Mouse (Mus musculus) CH12.LX (cell line): ENCODE data around the gene Gm1113. TPM values are rescaled to one million over a fixed set of nuclear protein-coding genes. Genes with fewer than 3 reads are reported as not detected.

Experiments used
- DNase-seq: peaks from one replicate; pipeline ENCODE4 v3.0.0-alpha.2; 2013; ENCODE audit errors: extremely low read depth
- H3K27ac ChIP-seq: 2 replicates; pipeline ENCODE4 v1.5.1; 2012; ENCODE audit warnings: low read depth, mild to moderate bottlenecking, control low read depth, moderate library complexity; ENCODE audit not compliant: insufficient read depth
- H3K27me3 ChIP-seq: replicated peaks from 2 replicates; pipeline ENCODE3; 2012; ENCODE audit warnings: inconsistent platforms
- H3K36me3 ChIP-seq, 2 experiments: replicated peaks in 1 of 2; 2 replicates each; pipeline versions ENCODE3 to v1.6.1; 2012; ENCODE audit warnings: inconsistent platforms in 1 of 2, low read length in 1 of 2, mild to moderate bottlenecking in 1 of 2, mixed read lengths in 1 of 2, moderate library complexity in 1 of 2; ENCODE audit not compliant: control insufficient read depth in 1 of 2, insufficient read depth in 1 of 2
- H3K4me1 ChIP-seq, 2 experiments: 2 replicates each; pipeline ENCODE4 v1.6.1; 2012; ENCODE audit warnings: inconsistent platforms in 1 of 2, moderate library complexity in 1 of 2; ENCODE audit not compliant: insufficient read depth in 2 of 2, control insufficient read depth in 1 of 2
- H3K4me2 ChIP-seq: 2 replicates; pipeline ENCODE4 v1.6.1; 2012; ENCODE audit warnings: low read depth, mild to moderate bottlenecking, control low read depth; ENCODE audit not compliant: poor library complexity, insufficient read depth, severe bottlenecking
- H3K4me3 ChIP-seq, 3 experiments: fragments of 150-350 bp in 1 of 3; sonication (generic) in 1 of 3; replicated peaks in 1 of 3; 2 replicates each; pipeline versions ENCODE3 to v1.5.1; 2011 to 2012; ENCODE audit warnings: low read depth in 2 of 3, low read length in 2 of 3, mild to moderate bottlenecking in 2 of 3, moderate library complexity in 2 of 3, control low read depth in 1 of 3, improper control_type of control experiment in 1 of 3, inconsistent platforms in 1 of 3, mixed read lengths in 1 of 3; ENCODE audit not compliant: poor library complexity in 1 of 3
- H3K79me2 ChIP-seq: replicated peaks from 2 replicates; pipeline ENCODE4 v1.6.1; 2012; ENCODE audit warnings: mild to moderate bottlenecking, moderate library complexity; ENCODE audit not compliant: control insufficient read depth, poor library complexity, insufficient read depth, severe bottlenecking; ENCODE audit errors: extremely low read depth
- H3K9ac ChIP-seq: 2 replicates; pipeline ENCODE4 v1.6.1; 2012; ENCODE audit warnings: low read depth, mild to moderate bottlenecking, control low read depth, moderate library complexity; ENCODE audit not compliant: insufficient read depth
- H3K9me3 ChIP-seq: replicated peaks from 2 replicates; pipeline ENCODE3; 2012; ENCODE audit warnings: low read length, inconsistent platforms, mixed read lengths
- BHLHE40 ChIP-seq: IDR thresholded peaks from 2 replicates; pipeline ENCODE4 v1.6.1; 2011; ENCODE audit warnings: mild to moderate bottlenecking, low read depth, low read length, improper control_type of control experiment
- CHD1 ChIP-seq: IDR thresholded peaks from 2 replicates; pipeline ENCODE4 v1.6.1; 2012; ENCODE audit warnings: low read depth, low read length, improper control_type of control experiment, inconsistent platforms
- CHD2 ChIP-seq: IDR thresholded peaks from 2 replicates; pipeline ENCODE4 v1.6.1; 2011; ENCODE audit warnings: low read length, improper control_type of control experiment
- ETS1 ChIP-seq: conservative IDR thresholded peaks from 2 replicates; pipeline ENCODE4 v1.6.1; 2012; ENCODE audit warnings: low read depth, mild to moderate bottlenecking, inconsistent platforms, low read length, improper control_type of control experiment, moderate library complexity
- HCFC1 ChIP-seq: IDR thresholded peaks from 2 replicates; pipeline ENCODE4 v1.6.1; 2012; ENCODE audit warnings: low read depth, mild to moderate bottlenecking, inconsistent platforms, low read length, improper control_type of control experiment
- IRF4 ChIP-seq: IDR thresholded peaks from 2 replicates; pipeline ENCODE4 v1.6.1; 2014; ENCODE audit warnings: low read depth, mild to moderate bottlenecking, inconsistent platforms, low read length, improper control_type of control experiment
- JUN ChIP-seq: IDR thresholded peaks from 2 replicates; pipeline ENCODE4 v1.6.1; 2011; ENCODE audit warnings: low read depth, mild to moderate bottlenecking, low read length, improper control_type of control experiment, moderate library complexity; ENCODE audit not compliant: insufficient read depth
- JUND ChIP-seq: conservative IDR thresholded peaks from 2 replicates; pipeline ENCODE4 v1.6.1; 2011; ENCODE audit warnings: low read depth, low read length, improper control_type of control experiment
- MAFK ChIP-seq: IDR thresholded peaks from 2 replicates; pipeline ENCODE4 v1.6.1; 2011; ENCODE audit warnings: low read length, improper control_type of control experiment; ENCODE audit not compliant: insufficient replicate concordance
- MAX ChIP-seq: IDR thresholded peaks from 2 replicates; pipeline ENCODE4 v1.6.1; 2011; ENCODE audit warnings: low read length, improper control_type of control experiment
- MEF2A ChIP-seq: IDR thresholded peaks from 2 replicates; pipeline ENCODE4 v1.6.1; 2014; ENCODE audit warnings: low read depth, mild to moderate bottlenecking, inconsistent platforms, low read length, improper control_type of control experiment, borderline replicate concordance
- MYC ChIP-seq: IDR thresholded peaks from 2 replicates; pipeline ENCODE4 v1.6.1; 2011; ENCODE audit warnings: low read depth, mild to moderate bottlenecking, improper control_type of control experiment, low read length
- PAX5 ChIP-seq: IDR thresholded peaks from 2 replicates; pipeline ENCODE4 v1.6.1; 2012; ENCODE audit warnings: low read length, inconsistent platforms, mixed read lengths
- POLR2AphosphoS2 ChIP-seq: IDR thresholded peaks from 2 replicates; pipeline ENCODE4 v1.6.1; 2011; ENCODE audit warnings: low read depth, low read length, improper control_type of control experiment
- RAD21 ChIP-seq: IDR thresholded peaks from 2 replicates; pipeline ENCODE4 v1.6.1; 2011; ENCODE audit warnings: low read depth, mild to moderate bottlenecking, low read length, improper control_type of control experiment, moderate library complexity
- RCOR1 ChIP-seq: conservative IDR thresholded peaks from 2 replicates; pipeline ENCODE4 v1.6.1; 2012; ENCODE audit warnings: low read depth, mild to moderate bottlenecking, inconsistent platforms, low read length, improper control_type of control experiment
- SMC3 ChIP-seq: IDR thresholded peaks from 2 replicates; pipeline ENCODE4 v1.6.1; 2011; ENCODE audit warnings: low read depth, low read length, improper control_type of control experiment
- TBP ChIP-seq: conservative IDR thresholded peaks from 2 replicates; pipeline ENCODE4 v1.6.1; 2011; ENCODE audit warnings: low read depth, low read length, improper control_type of control experiment
- TCF12 ChIP-seq: IDR thresholded peaks from 2 replicates; pipeline ENCODE4 v1.6.1; 2014; ENCODE audit warnings: low read depth, mild to moderate bottlenecking, inconsistent platforms, low read length, improper control_type of control experiment
- UBTF ChIP-seq: IDR thresholded peaks from 2 replicates; pipeline ENCODE4 v1.6.1; 2012; ENCODE audit warnings: low read depth, mild to moderate bottlenecking, inconsistent platforms, low read length, improper control_type of control experiment, moderate library complexity
- USF1 ChIP-seq: IDR thresholded peaks from 2 replicates; pipeline ENCODE4 v1.6.1; 2014; ENCODE audit warnings: low read depth, mild to moderate bottlenecking, inconsistent platforms, low read length, improper control_type of control experiment
- ZKSCAN1 ChIP-seq: IDR thresholded peaks from 2 replicates; pipeline ENCODE4 v1.6.1; 2012; ENCODE audit warnings: low read depth, inconsistent platforms, low read length, improper control_type of control experiment, borderline replicate concordance
- ZMIZ1 ChIP-seq: IDR thresholded peaks from 2 replicates; pipeline ENCODE4 v1.6.1; 2012; ENCODE audit warnings: low read depth, mild to moderate bottlenecking, inconsistent platforms, low read length, improper control_type of control experiment
- ZNF384 ChIP-seq: IDR thresholded peaks from 2 replicates; pipeline ENCODE4 v1.6.1; 2012; ENCODE audit warnings: low read depth, low read length, improper control_type of control experiment, inconsistent platforms
- dilution Hi-C: fragments of 300-500 bp; cut with MboI; formaldehyde crosslinking; loops from 2 replicates; pipeline ENCODE4 v1.14.3; 2020; ENCODE audit warnings: low sequenced_read_pairs; ENCODE audit not compliant: extremely low pct_unique_long_range_greater_than_20kb, extremely low pct_ligation_motif_present
- in situ Hi-C: fragments of 300-500 bp; cut with MboI; formaldehyde crosslinking; loops from 3 replicates; pipeline ENCODE4 v1.14.3; 2019; ENCODE audit warnings: low sequenced_read_pairs, low pct_ligation_motif_present, low pct_unique_long_range_greater_than_20kb, mixed read lengths
- polyA plus RNA-seq: library from polyadenylated mRNA; unstranded; fragments of >175 nt; gene quantifications from 2 replicates; pipeline ENCODE4 v1.2.1, GENCODE M21; 2012; ENCODE audit warnings: low read depth; ENCODE audit not compliant: insufficient read length
- total RNA-seq, 2 experiments: library from RNA; depleted of rRNA; stranded (reverse); fragments of 300-350 nt in 1 of 2; fragments of >200 nt in 1 of 2; gene quantifications; 2 replicates each; pipeline ENCODE4 v1.2.3; 2012 to 2014

Gm1113 gene
- total and polyA plus RNA-seq, 3 experiments: not detected

- Histone ChIP-seq H3K4me3 (no peak overlapping the region), H3K27ac (0 out of 2 replicates have a peak overlapping the region, but pooled peaks have one; percentile 36), H3K9ac (no peak overlapping the region), H3K4me2 (peak overlapping the region; percentile 10; the same call in 1 of the 2 replicates), H3K4me1 (peaks cover 4 to 56% of the 10 kb centered on the region in 2 experiments; a peak in 2 of 4 replicates), H3K36me3 (peaks cover 25 to 43% of the 10 kb centered on the region in 2 experiments), H3K9me3 (no peaks in the 10 kb centered on the region), H3K79me2 (peaks cover 53% of the 10 kb centered on the region), H3K27me3 (peaks cover 21% of the 10 kb centered on the region)
- dilution Hi-C loops: no loop called here
- DNase-seq: no peak
- in situ Hi-C loops: no loop called here
- TF ChIP-seq TBP (no peak), JUN (no peak), ZMIZ1 (peak; percentile 65; the same call in 1 of the 2 replicates), MAFK (no peak), PAX5 (no peak), CHD2 (no peak), ETS1 (no peak), USF1 (no peak), JUND (no peak)
Measured at GRCm38 (mm10) chr9:35561583-35561982, 43.5 kb upstream of the Gm1113 start.

GRCm38 (mm10) chr9:35561076-35561475 is 43.0 kb upstream of the Gm1113 start:
- Histone ChIP-seq H3K4me1 (peaks cover 4 to 53% of the 10 kb centered on the region in 2 experiments; a peak in 2 of 4 replicates), H3K27me3 (peaks cover 25% of the 10 kb centered on the region), H3K36me3 (peaks cover 22 to 38% of the 10 kb centered on the region in 2 experiments), H3K9ac (no peak overlapping the region), H3K79me2 (peaks cover 48% of the 10 kb centered on the region), H3K9me3 (no peaks in the 10 kb centered on the region), H3K4me3 (no peak overlapping the region)
- dilution Hi-C loops: no loop called here
- TF ChIP-seq POLR2AphosphoS2: no peak
- no peak for TF ChIP-seq JUND
- TF ChIP-seq CHD1: no peak
- no peak for TF ChIP-seq RAD21
- no peak for TF ChIP-seq ZKSCAN1
- no peak for TF ChIP-seq MAX
- no peak for TF ChIP-seq ZNF384
- TF ChIP-seq SMC3: no peak
- no peak for TF ChIP-seq MYC
- TF ChIP-seq HCFC1: no peak
- TF ChIP-seq BHLHE40: no peak
- no peak for TF ChIP-seq MEF2A
- no peak for TF ChIP-seq TCF12
- TF ChIP-seq UBTF: no peak
- TF ChIP-seq RCOR1: no peak
- TF ChIP-seq CHD2: no peak
- no peak for TF ChIP-seq IRF4
- TF ChIP-seq, all 38 proteins: peak for 0
- in situ Hi-C loops: no loop called here
- Histone ChIP-seq H3K4me2 (peak overlapping the region; percentile 29; the same call in 1 of the 2 replicates), H3K27ac (no peak overlapping the region)
- DNase-seq: no peak
